Mouse (Mus musculus) cerebellum, postnatal 36 days (tissue): ENCODE data around the gene Grin2b.
"Not testable (repeated sequence)": the region's sequence is repeated elsewhere in the genome, so short reads cannot be mapped to it uniquely, and the experiment has no call there.

Source experiments
- DNase-seq, 2 experiments: peaks; one replicate each; pipeline ENCODE4 v3.0.0; 2021 to 2022; ENCODE audit warnings: mixed read lengths in 2 of 2

The Grin2b gene

GRCm38 (mm10) chr6:135894793-135895228, 278.5 kb downstream of the Grin2b start:
- DNase-seq, result no peak

- DNase-seq, result no peak
Observed at GRCm38 (mm10) chr6:135882611-135883010, 290.7 kb downstream of the Grin2b start.

GRCm38 (mm10) chr6:135876163-135876726, 297.1 kb downstream of the Grin2b start:
- no peak for DNase-seq

- no peak for DNase-seq
Observed at GRCm38 (mm10) chr6:135874626-135875025, 298.7 kb downstream of the Grin2b start.

- DNase-seq, result no peak
Observed at GRCm38 (mm10) chr6:135865832-135866231, 307.5 kb downstream of the Grin2b start.

GRCm38 (mm10) chr6:135863965-135864364, 309.3 kb downstream of the Grin2b start:
- DNase-seq, result no peak

- DNase-seq, result peak; percentile 23 to 31
Observed at GRCm38 (mm10) chr6:135859502-135859901, 313.8 kb downstream of the Grin2b start.

GRCm38 (mm10) chr6:135854173-135854591, 319.1 kb downstream of the Grin2b start:
- DNase-seq, result no peak

GRCm38 (mm10) chr6:135843755-135844154, 329.6 kb downstream of the Grin2b start:
- DNase-seq, result no peak

GRCm38 (mm10) chr6:135836353-135836752, 337.0 kb downstream of the Grin2b start:
- DNase-seq, result no peak

GRCm38 (mm10) chr6:135833542-135833941, 339.8 kb downstream of the Grin2b start:
- no peak for DNase-seq

GRCm38 (mm10) chr6:135832041-135832440, 341.3 kb downstream of the Grin2b start:
- no peak for DNase-seq

GRCm38 (mm10) chr6:135831032-135831431, 342.3 kb downstream of the Grin2b start:
- no peak for DNase-seq

- no peak for DNase-seq
Observed at GRCm38 (mm10) chr6:135829458-135829857, 343.9 kb downstream of the Grin2b start.

GRCm38 (mm10) chr6:135828976-135829375, 344.3 kb downstream of the Grin2b start:
- DNase-seq, result no peak

- peak; percentile 58 to 68 for DNase-seq
Observed at GRCm38 (mm10) chr6:135827942-135828341, 345.4 kb downstream of the Grin2b start.

GRCm38 (mm10) chr6:135827317-135827716, 346.0 kb downstream of the Grin2b start:
- DNase-seq, result no peak

- DNase-seq, result not testable (repeated sequence)
Observed at GRCm38 (mm10) chr6:135826776-135827175, 346.5 kb downstream of the Grin2b start.

GRCm38 (mm10) chr6:135817391-135817790, 355.9 kb downstream of the Grin2b start:
- no peak for DNase-seq

- no peak for DNase-seq
Observed at GRCm38 (mm10) chr6:135813755-135814154, 359.6 kb downstream of the Grin2b start.

- DNase-seq, result no peak
Observed at GRCm38 (mm10) chr6:135805436-135805835, 367.9 kb downstream of the Grin2b start.

GRCm38 (mm10) chr6:135799949-135800348, 373.4 kb downstream of the Grin2b start:
- DNase-seq, result no peak

GRCm38 (mm10) chr6:135798202-135798992, 374.9 kb downstream of the Grin2b start:
- no peak for DNase-seq

GRCm38 (mm10) chr6:135797371-135798033, 375.8 kb downstream of the Grin2b start:
- no peak for DNase-seq
